In the genomic region with DNA sequence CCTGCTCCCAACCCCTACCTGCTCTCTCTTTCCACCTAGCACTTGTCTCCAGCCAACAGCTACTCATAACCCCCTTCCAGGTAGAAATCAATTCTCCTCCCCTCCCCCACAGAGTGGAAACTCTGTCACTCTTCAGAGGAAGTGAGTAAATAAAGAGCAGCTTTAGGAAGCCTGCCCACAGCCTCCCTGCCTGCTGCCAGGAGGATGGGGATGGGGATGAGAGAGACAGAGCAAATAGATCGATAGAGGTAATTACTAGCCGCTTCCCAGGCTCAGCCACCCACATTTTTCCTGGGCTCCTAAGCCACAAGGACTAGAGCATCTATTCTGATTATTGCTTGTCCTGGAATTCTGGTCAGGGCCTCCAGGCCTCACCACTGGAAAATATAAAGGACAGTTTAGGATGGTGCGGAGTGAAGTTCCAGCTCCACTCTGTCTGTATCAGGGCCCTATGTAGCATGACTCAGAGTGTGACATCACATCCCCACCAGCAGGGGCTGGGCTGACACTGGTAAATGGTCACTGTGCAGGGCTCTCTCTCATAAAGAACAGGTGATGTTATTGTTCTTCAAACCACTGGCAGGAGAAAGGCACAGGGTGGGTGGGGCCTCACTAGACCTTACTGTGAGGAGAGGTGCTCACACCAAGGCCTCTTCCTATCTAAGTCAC, we compare ENCODE assay signal across 14 mouse cellular contexts.
DNase-seq lines count a peak whose midpoint lies in the region; ATAC-seq and TF ChIP-seq lines count a peak whose summit lies in the region.
"Had no signal": no experiment of that assay in that cellular context is flagged by ENCODE, and none has a peak within 500 bp of the region (broad histone marks: within the 10 kb centered on the region; RNA-seq: fewer than 3 reads in every experiment).

No protein-coding gene starts in this region.

- ATAC-seq in CD4-positive, CD25-positive, alpha-beta regulatory T cell, adult 4 months = no peak
- 0 out of 2 replicates have a peak, but pooled peaks have one; percentile 11 for ATAC-seq in lung, embryonic 15.5 days (ENCODE audit: borderline replicate concordance, extremely low read depth, low FRiP score, low TSS enrichment)

- no peak overlapping the region for H3K9ac ChIP-seq in lung, embryonic 15.5 days

- H3K4me2 ChIP-seq in lung, embryonic 15.5 days = no peak overlapping the region

- H3K27me3 ChIP-seq in lung, embryonic 15.5 days = no peaks in the 10 kb centered on the region

- TF ChIP-seq POLR2A in brain, embryonic 14.5 days (IDR thresholded peaks at IDR 0.05; ENCODE audit: borderline replicate concordance, extremely low read depth, insufficient read depth, insufficient read length, poor library complexity, severe bottlenecking) = no peak

- peak; percentile 29; the same call in 1 of the 2 replicates for TF ChIP-seq CTCF in brain, embryonic 14.5 days (IDR thresholded peaks at IDR 0.05; ENCODE audit: borderline replicate concordance, extremely low read depth, insufficient read depth, insufficient read length)

- WGBS in lung, embryonic 15.5 days = 68% methylated on average over 3 of the region's 3 CpGs

- no peak overlapping the region for H3K27ac ChIP-seq in lung, embryonic 15.5 days

- no peak overlapping the region for H3K4me3 ChIP-seq in lung, embryonic 15.5 days
- H3K4me3 ChIP-seq: erythroblast, embryonic 14.5 days had no signal

- DNase-seq in CD4-positive, CD25-positive, alpha-beta regulatory T cell, adult 2 months (ENCODE audit: low read depth, low spot score) = peak; percentile 10
- no peak for DNase-seq in lung, postnatal 25 days (ENCODE audit: low spot score)
- DNase-seq in brain, embryonic 14.5 days (ENCODE audit: low read depth) = no peak
- DNase-seq in naive thymus-derived CD4-positive, alpha-beta T cell, adult 2 months (ENCODE audit: low read depth) = peak; percentile 28
- DNase-seq in embryo, embryonic 10.5 days (ENCODE audit: low spot score) = no peak
- no peak for DNase-seq in ovary, postnatal 10 days (ENCODE audit: low spot score)
- DNase-seq: cerebellum, postnatal 10 days; gastrocnemius, postnatal 10 days; kidney, postnatal 14 days; lung, adult 2 months; right cerebral cortex, adult 18-20 months had no signal

- H3K36me3 ChIP-seq in lung, embryonic 15.5 days = no peaks in the 10 kb centered on the region

- no peaks in the 10 kb centered on the region for H3K4me1 ChIP-seq in lung, embryonic 15.5 days

- H3K9me3 ChIP-seq in lung, embryonic 15.5 days = no peaks in the 10 kb centered on the region

Comparison
In these comparisons a context has a peak if more than half of its experiments do, and no peak if none do; other contexts are left out.
1. DNase-seq: peak in CD4-positive, CD25-positive, alpha-beta regulatory T cell, adult 2 months (single experiment) and naive thymus-derived CD4-positive, alpha-beta T cell, adult 2 months (single experiment); none in lung, postnatal 25 days (single experiment), brain, embryonic 14.5 days (single experiment), embryo, embryonic 10.5 days (single experiment) and ovary, postnatal 10 days (single experiment).